Comparison of ENCODE assay signal across 10 mouse cellular contexts in the genomic region with DNA sequence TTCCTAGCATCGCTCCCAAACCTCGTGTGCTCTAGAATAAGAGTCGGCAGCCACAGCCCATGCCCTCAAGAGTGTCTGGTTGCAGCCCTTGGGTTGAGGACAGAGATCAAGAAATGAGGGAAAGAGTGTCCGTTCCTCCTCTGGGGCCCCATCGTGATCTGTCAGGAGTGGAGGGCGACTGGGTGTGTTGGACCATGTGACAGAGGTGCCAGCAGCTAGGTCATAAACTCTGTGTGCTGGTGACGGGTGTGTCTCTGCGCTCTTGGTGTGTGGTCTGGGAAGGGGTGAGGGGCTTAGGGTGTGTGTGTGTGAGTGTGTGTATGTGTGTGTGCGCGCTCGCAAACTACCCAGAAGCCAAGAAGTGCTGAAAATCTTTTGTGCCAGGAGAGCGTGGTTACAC.
"Had no signal": no experiment of that assay in that cellular context is flagged by ENCODE, and none has a peak within 500 bp of the region (broad histone marks: within the 10 kb centered on the region; RNA-seq: fewer than 3 reads in every experiment).

No protein-coding gene starts in this region.

- H3K4me2 ChIP-seq: liver, embryonic 13.5 days; midbrain, embryonic 13.5 days had no signal

- H3K4me1 ChIP-seq: liver, embryonic 13.5 days had no signal

- H3K4me3 ChIP-seq: left cerebral cortex, adult 2 months; liver, embryonic 13.5 days; midbrain, embryonic 13.5 days had no signal

- DNase-seq: kidney, adult 2 months; kidney, postnatal 10 days; kidney, postnatal 36 days; layer of hippocampus, postnatal 36 days; liver, embryonic 13.5 days; lung, adult 2 months; thymus, postnatal 25 days had no signal

- ATAC-seq: midbrain, embryonic 13.5 days had no signal

- H3K9ac ChIP-seq: liver, embryonic 13.5 days; midbrain, embryonic 13.5 days had no signal

- H3K27me3 ChIP-seq: liver, embryonic 13.5 days; midbrain, embryonic 13.5 days had no signal

- H3K36me3 ChIP-seq: liver, embryonic 13.5 days; midbrain, embryonic 13.5 days had no signal

- H3K27ac ChIP-seq: left cerebral cortex, adult 2 months; liver, embryonic 13.5 days; macrophage; midbrain, embryonic 13.5 days had no signal

- H3K9me3 ChIP-seq: liver, embryonic 13.5 days; midbrain, embryonic 13.5 days had no signal
